Mouse (Mus musculus) neural tube, embryonic 15.5 days (tissue): Measurements from ENCODE around the gene Csnk2b. TPM values are rescaled to one million over a fixed set of nuclear protein-coding genes. Genes with fewer than 3 reads are reported as not detected.

Experiments used
- ATAC-seq: fragments of 200-750 bp; cut with Nextera tagmentation; 2 replicates; pipeline ENCODE4 v1.8.0; 2017; ENCODE audit warnings: mild to moderate bottlenecking, moderate TSS enrichment, moderate library complexity; ENCODE audit not compliant: low FRiP score
- H3K27ac ChIP-seq: fragments of 300-500 bp; sonication (generic); replicated peaks from 2 replicates; pipeline ENCODE4 v1.5.1; 2015; ENCODE audit warnings: mild to moderate bottlenecking, inconsistent platforms
- H3K27me3 ChIP-seq: fragments of 300-500 bp; sonication (generic); replicated peaks from 2 replicates; pipeline ENCODE4 v1.6.1; 2015; ENCODE audit warnings: inconsistent platforms
- H3K36me3 ChIP-seq: fragments of 300-500 bp; sonication (generic); 2 replicates; pipeline ENCODE4 v1.6.1; 2015; ENCODE audit warnings: inconsistent platforms
- H3K4me1 ChIP-seq: fragments of 300-500 bp; sonication (generic); 2 replicates; pipeline ENCODE4 v1.6.1; 2015; ENCODE audit warnings: inconsistent platforms
- H3K4me2 ChIP-seq: fragments of 300-500 bp; sonication (generic); 2 replicates; pipeline ENCODE4 v1.6.1; 2015; ENCODE audit warnings: inconsistent platforms, mild to moderate bottlenecking, moderate library complexity
- H3K4me3 ChIP-seq: fragments of 300-500 bp; sonication (generic); replicated peaks from 2 replicates; pipeline ENCODE4 v1.5.1; 2015; ENCODE audit warnings: mild to moderate bottlenecking, inconsistent platforms
- H3K9ac ChIP-seq: fragments of 300-500 bp; sonication (generic); replicated peaks from 2 replicates; pipeline ENCODE4 v1.6.1; 2015; ENCODE audit warnings: mild to moderate bottlenecking, inconsistent platforms
- H3K9me3 ChIP-seq: fragments of 300-500 bp; sonication (generic); replicated peaks from 2 replicates; pipeline ENCODE4 v1.6.1; 2016; ENCODE audit warnings: inconsistent platforms
- WGBS: fragments of 180-500 bp; shearing (Covaris S2); methylation state at CpG from one replicate; pipeline ENCODE4 v1.1.7; 2015; ENCODE audit warnings: mixed read lengths; 5-methylcytosine and 5-hydroxymethylcytosine counted together
- polyA plus RNA-seq: library from polyadenylated mRNA; unstranded; fragments of >200 nt; fragmentation: Nextera tagmentation; extraction: Ambion mirVana; gene quantifications from 2 replicates; pipeline ENCODE4 v1.2.1, GENCODE M21; 2015

Csnk2b gene
- polyA plus RNA-seq, 1 experiment from 2014 or later, result 350 TPM

GRCm38 (mm10) chr17:35111774-35112173, 10.1 kb downstream of the Csnk2b start:
- Histone ChIP-seq H3K4me3 (no peak overlapping the region), H3K27me3 (no peaks in the 10 kb centered on the region), H3K36me3 (peaks cover 29% of the 10 kb centered on the region), H3K9ac (no peak overlapping the region), H3K4me1 (no peaks in the 10 kb centered on the region), H3K27ac (no peak overlapping the region), H3K9me3 (no peaks in the 10 kb centered on the region), H3K4me2 (no peak overlapping the region)
- 75% methylated on average over 9 of the region's 9 CpGs for WGBS
- no peak for ATAC-seq

GRCm38 (mm10) chr17:35108097-35108496, 13.8 kb downstream of the Csnk2b start, which contains the start of gene Ly6g5c:
Gene Ly6g5c, plus strand, starts transcription at chr17:35108279.
- no peaks in the 10 kb centered on the region for H3K27me3 ChIP-seq
- no peak within 1 kb of the TSS for H3K9ac ChIP-seq
- no peak within 1 kb of the TSS for H3K4me3 ChIP-seq
- no peak within 1 kb of the TSS for H3K4me2 ChIP-seq
- ATAC-seq, result no peak
- H3K27ac ChIP-seq, result no peak within 1 kb of the TSS
- no peaks in the 10 kb centered on the region for H3K9me3 ChIP-seq
- H3K4me1 ChIP-seq, result peaks cover 4% of the 10 kb centered on the region; the same call in 1 of the 2 replicates
- peaks cover 13% of the 10 kb centered on the region; the same call in 1 of the 2 replicates for H3K36me3 ChIP-seq
- WGBS, result 79% methylated on average over 6 of the region's 6 CpGs

GRCm38 (mm10) chr17:35106522-35106921, 15.3 kb downstream of the Csnk2b start:
- Histone ChIP-seq H3K9ac (no peak overlapping the region), H3K4me3 (no peak overlapping the region), H3K4me1 (peaks cover 4% of the 10 kb centered on the region; the same call in 1 of the 2 replicates), H3K36me3 (peaks cover 28% of the 10 kb centered on the region), H3K9me3 (no peaks in the 10 kb centered on the region), H3K4me2 (no peak overlapping the region), H3K27ac (no peak overlapping the region), H3K27me3 (no peaks in the 10 kb centered on the region)
- no peak for ATAC-seq
- WGBS, result 72% methylated on average over 3 of the region's 3 CpGs

GRCm38 (mm10) chr17:35105740-35106389, 16.0 kb downstream of the Csnk2b start:
- Histone ChIP-seq H3K27ac (no peak overlapping the region), H3K27me3 (no peaks in the 10 kb centered on the region), H3K4me3 (no peak overlapping the region), H3K9me3 (no peaks in the 10 kb centered on the region), H3K9ac (no peak overlapping the region), H3K4me2 (peak overlapping the region; percentile 31), H3K4me1 (peaks cover 4% of the 10 kb centered on the region; the same call in 1 of the 2 replicates), H3K36me3 (peaks cover 34% of the 10 kb centered on the region)
- WGBS, result 25% methylated on average over 13 of the region's 13 CpGs
- no peak for ATAC-seq

- H3K9ac ChIP-seq, result no peak overlapping the region
- 80% methylated on average over 6 of the region's 6 CpGs for WGBS
- peaks cover 44% of the 10 kb centered on the region for H3K36me3 ChIP-seq
- no peaks in the 10 kb centered on the region for H3K9me3 ChIP-seq
- no peak overlapping the region for H3K4me2 ChIP-seq
- ATAC-seq, result no peak
- peaks cover 4% of the 10 kb centered on the region; the same call in 1 of the 2 replicates for H3K4me1 ChIP-seq
- no peak overlapping the region for H3K4me3 ChIP-seq
- no peak overlapping the region for H3K27ac ChIP-seq
- no peaks in the 10 kb centered on the region for H3K27me3 ChIP-seq
Measured at GRCm38 (mm10) chr17:35104754-35105153, 17.1 kb downstream of the Csnk2b start.

GRCm38 (mm10) chr17:35104079-35104478, 17.8 kb downstream of the Csnk2b start:
- WGBS, result 96% methylated on average over 7 of the region's 7 CpGs
- Histone ChIP-seq H3K27ac (no peak overlapping the region), H3K4me3 (no peak overlapping the region), H3K9ac (no peak overlapping the region), H3K4me1 (peaks cover 4% of the 10 kb centered on the region; the same call in 1 of the 2 replicates), H3K27me3 (no peaks in the 10 kb centered on the region), H3K4me2 (no peak overlapping the region), H3K9me3 (no peaks in the 10 kb centered on the region), H3K36me3 (peaks cover 51% of the 10 kb centered on the region)
- no peak for ATAC-seq

GRCm38 (mm10) chr17:35103221-35103690, 18.6 kb downstream of the Csnk2b start:
- WGBS, result 76% methylated on average over 6 of the region's 6 CpGs
- Histone ChIP-seq H3K4me2 (no peak overlapping the region), H3K9ac (no peak overlapping the region), H3K27me3 (no peaks in the 10 kb centered on the region), H3K9me3 (no peaks in the 10 kb centered on the region), H3K4me1 (peaks cover 4% of the 10 kb centered on the region; the same call in 1 of the 2 replicates), H3K27ac (no peak overlapping the region), H3K4me3 (no peak overlapping the region), H3K36me3 (peaks cover 58% of the 10 kb centered on the region)
- ATAC-seq, result no peak

- Histone ChIP-seq H3K27me3 (no peaks in the 10 kb centered on the region), H3K36me3 (peaks cover 66% of the 10 kb centered on the region), H3K27ac (no peak overlapping the region), H3K4me1 (peaks cover 4% of the 10 kb centered on the region; the same call in 1 of the 2 replicates), H3K4me2 (no peak overlapping the region), H3K9me3 (no peaks in the 10 kb centered on the region), H3K4me3 (no peak overlapping the region), H3K9ac (no peak overlapping the region)
- no peak for ATAC-seq
- WGBS, result 78% methylated on average over 8 of the region's 8 CpGs
Measured at GRCm38 (mm10) chr17:35102299-35102698, 19.6 kb downstream of the Csnk2b start.

- H3K4me3 ChIP-seq, result no peak overlapping the region
- ATAC-seq, result no peak
- no peaks in the 10 kb centered on the region for H3K9me3 ChIP-seq
- 94% methylated on average over 11 of the region's 11 CpGs for WGBS
- peaks cover 4% of the 10 kb centered on the region; the same call in 1 of the 2 replicates for H3K4me1 ChIP-seq
- H3K27ac ChIP-seq, result no peak overlapping the region
- H3K9ac ChIP-seq, result no peak overlapping the region
- H3K27me3 ChIP-seq, result no peaks in the 10 kb centered on the region
- H3K36me3 ChIP-seq, result peaks cover 77% of the 10 kb centered on the region
- no peak overlapping the region for H3K4me2 ChIP-seq
Measured at GRCm38 (mm10) chr17:35101161-35101560, 20.7 kb downstream of the Csnk2b start.

GRCm38 (mm10) chr17:35100196-35100765, 21.6 kb downstream of the Csnk2b start:
- Histone ChIP-seq H3K4me1 (no peaks in the 10 kb centered on the region), H3K4me2 (no peak overlapping the region), H3K27ac (no peak overlapping the region), H3K27me3 (no peaks in the 10 kb centered on the region), H3K4me3 (no peak overlapping the region), H3K36me3 (peaks cover 82% of the 10 kb centered on the region), H3K9me3 (no peaks in the 10 kb centered on the region), H3K9ac (no peak overlapping the region)
- ATAC-seq, result no peak
- WGBS, result 74% methylated on average over 10 of the region's 10 CpGs

GRCm38 (mm10) chr17:35097164-35097655, 24.6 kb downstream of the Csnk2b start:
- Histone ChIP-seq H3K4me1 (no peaks in the 10 kb centered on the region), H3K9me3 (no peaks in the 10 kb centered on the region), H3K9ac (no peak overlapping the region), H3K27me3 (no peaks in the 10 kb centered on the region), H3K4me3 (no peak overlapping the region), H3K27ac (no peak overlapping the region), H3K4me2 (no peak overlapping the region), H3K36me3 (peaks cover 92% of the 10 kb centered on the region)
- no peak for ATAC-seq
- 82% methylated on average over 12 of the region's 12 CpGs for WGBS

- no peaks in the 10 kb centered on the region for H3K4me1 ChIP-seq
- no peak overlapping the region for H3K4me3 ChIP-seq
- H3K27ac ChIP-seq, result no peak overlapping the region
- 87% methylated on average over 12 of the region's 12 CpGs for WGBS
- H3K9me3 ChIP-seq, result no peaks in the 10 kb centered on the region
- no peak for ATAC-seq
- no peak overlapping the region for H3K9ac ChIP-seq
- H3K27me3 ChIP-seq, result no peaks in the 10 kb centered on the region
- H3K36me3 ChIP-seq, result peaks cover 90% of the 10 kb centered on the region
- H3K4me2 ChIP-seq, result no peak overlapping the region
Measured at GRCm38 (mm10) chr17:35096597-35096996, 25.3 kb downstream of the Csnk2b start.
